Mouse (Mus musculus) brain, embryonic 14.5 days (tissue): Measurements from ENCODE around the gene Slc16a4.

Source experiments
- CTCF ChIP-seq: fragments of 200-500 bp; IDR thresholded peaks from 2 replicates; pipeline ENCODE4 v1.5.1; 2012; ENCODE audit warnings: inconsistent platforms, mild to moderate bottlenecking, moderate library complexity, borderline replicate concordance; ENCODE audit not compliant: insufficient read depth, insufficient read length; ENCODE audit errors: extremely low read depth
- POLR2A ChIP-seq: fragments of 200-500 bp; IDR thresholded peaks from 2 replicates; pipeline ENCODE4 v1.6.1; 2012; ENCODE audit warnings: mild to moderate bottlenecking, inconsistent platforms, borderline replicate concordance; ENCODE audit not compliant: poor library complexity, insufficient read depth, insufficient read length, severe bottlenecking; ENCODE audit errors: extremely low read depth

DNA sequence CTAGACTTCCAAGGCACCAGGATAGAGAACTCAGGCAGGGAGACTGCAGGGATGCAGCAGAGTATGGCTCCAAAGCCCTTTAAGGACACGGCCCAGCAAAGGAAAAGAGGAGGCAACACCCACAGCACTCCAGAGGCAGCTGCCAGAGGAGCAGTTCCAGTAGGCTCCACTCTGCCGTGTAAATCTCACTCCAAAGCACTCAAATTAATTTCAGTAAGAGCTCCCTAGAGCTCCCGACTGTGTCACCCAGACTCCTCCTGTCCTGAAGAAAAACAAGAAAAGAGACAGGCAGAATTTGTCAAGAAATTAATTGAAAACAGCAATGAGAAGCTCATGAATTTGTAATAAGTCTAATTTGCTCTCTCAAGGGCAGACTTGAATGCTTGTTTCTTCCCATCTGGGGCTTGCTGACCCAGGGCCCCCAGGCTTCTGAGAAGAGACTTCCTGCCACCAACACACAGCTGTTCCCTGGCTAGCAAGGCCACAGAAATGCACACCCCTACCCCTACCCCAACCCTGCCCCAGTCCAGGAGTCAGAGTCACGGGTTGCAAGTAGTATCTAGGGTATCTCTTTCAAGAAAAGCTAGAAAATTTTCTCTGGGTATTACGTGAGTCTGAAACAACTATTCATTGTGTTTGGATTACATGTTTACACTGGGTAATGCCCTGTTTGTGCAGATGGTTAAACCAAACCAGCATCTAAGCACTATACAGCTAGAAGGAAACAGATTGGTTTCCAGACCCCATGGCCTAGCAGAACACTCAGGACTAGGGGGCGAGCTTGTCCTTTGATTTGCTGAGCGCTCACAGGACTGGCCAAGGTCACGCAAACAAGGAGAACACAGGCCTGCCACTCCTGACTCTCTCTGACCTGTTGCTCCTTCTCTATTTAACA is 29.8 kb upstream of the Slc16a4 start:
- no peak for TF ChIP-seq POLR2A
- no peak for TF ChIP-seq CTCF
